Mouse (Mus musculus) naive thymus-derived CD4-positive, alpha-beta T cell, adult 2 months (primary cell): ENCODE results near the gene Itpk1.

Experiments used
- DNase-seq: peaks from one replicate; pipeline ENCODE4 v3.0.0-alpha.2; 2011; ENCODE audit warnings: low read depth

Gene Itpk1

DNA sequence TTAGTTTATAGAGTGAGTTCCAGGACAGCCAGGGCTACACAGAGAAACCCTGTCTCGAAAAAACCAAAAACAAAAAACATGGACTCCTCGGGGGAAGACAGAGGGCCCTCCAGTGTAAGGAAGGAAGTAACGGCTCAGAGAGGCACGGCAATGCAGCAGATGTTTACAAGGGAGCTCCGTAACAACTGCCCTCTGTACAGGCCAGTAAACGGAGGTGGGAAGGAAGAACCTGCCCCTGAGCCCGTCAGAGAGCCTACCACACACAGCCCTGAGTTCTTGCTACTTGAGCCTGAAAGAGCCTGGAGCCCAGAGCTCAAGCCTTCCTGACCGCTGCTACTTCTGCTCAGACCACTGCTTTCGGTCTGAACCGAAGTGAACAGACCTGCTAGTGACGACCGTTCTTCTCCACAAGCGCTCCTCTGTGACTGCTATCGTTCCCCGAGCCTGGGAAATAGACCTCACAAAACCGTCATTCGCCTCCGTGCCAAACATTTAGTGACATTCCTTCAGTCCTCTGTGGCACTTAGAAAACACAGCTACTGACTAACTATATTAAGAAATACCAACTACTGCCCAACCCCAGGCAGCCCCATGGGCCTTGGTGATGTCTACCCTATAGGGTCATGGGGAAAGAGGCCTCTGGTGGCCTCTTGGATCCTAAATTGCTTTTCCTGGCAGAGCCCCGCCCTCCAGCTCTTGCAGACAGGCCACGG is 8.6 kb upstream of the Itpk1 start:
- no peak for DNase-seq

DNA sequence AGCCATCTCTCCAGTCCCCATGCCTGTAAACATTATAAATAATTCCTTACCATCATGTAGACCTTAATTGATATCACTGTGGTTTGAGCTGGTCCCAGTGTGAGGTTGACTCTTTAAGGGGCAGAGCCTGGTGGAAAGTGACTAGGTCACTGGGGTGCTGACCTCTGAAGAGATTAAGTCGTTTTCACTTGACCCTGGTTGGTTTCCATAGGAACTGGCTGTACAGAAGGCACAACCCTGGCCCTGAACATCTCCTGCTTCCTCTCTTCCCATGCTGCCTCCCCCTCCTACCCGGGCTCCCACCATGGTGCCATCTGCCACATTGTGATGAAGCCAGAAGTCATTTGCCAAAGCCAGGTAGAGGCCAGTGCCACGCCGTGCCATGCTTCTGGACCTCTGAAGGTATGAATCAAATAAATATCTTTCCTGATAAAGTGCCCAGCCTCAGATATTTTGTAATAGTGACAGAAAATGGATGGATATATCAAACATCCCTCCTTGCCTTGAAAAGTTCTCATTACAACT is 6.2 kb upstream of the Itpk1 start:
- DNase-seq: no peak

DNA sequence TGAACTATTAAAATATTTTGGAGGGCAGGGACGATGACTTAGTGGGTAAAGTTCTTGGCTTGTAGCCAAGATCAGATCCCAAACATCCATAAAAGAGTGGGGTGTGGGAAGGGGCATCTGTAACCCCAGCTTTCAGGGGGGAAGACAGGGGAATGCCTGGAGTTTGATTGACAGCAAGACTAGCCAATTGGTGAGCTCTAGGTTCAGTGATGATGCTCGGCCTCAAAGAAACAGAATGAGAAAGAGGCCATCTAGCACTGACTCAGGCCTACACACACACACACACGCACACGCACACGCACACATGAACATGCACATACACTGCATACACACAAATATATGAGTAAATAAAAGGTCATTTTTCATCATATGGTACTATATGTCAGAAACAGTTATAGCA is 5.2 kb upstream of the Itpk1 start:
- no peak for DNase-seq

DNA sequence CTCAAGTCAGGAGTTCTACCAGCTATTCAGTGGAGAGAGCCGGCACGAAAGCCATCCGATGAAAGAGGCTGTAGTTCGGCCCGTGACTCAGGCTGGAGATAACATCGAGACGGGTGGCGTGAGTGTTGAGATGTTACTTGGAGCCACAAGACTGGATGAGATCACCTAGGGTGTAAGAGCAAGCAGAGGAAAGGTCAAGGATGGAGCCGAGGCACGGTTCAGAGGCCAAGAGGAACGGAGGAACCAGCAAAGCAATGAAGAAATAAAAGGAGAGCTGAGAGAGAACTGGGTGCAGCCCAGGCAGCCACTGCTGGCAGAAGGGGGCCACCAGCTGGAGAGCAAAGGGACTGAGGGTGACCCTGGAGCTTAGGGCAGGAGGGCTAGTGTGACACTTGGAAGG is 3.5 kb upstream of the Itpk1 start:
- no peak for DNase-seq

DNA sequence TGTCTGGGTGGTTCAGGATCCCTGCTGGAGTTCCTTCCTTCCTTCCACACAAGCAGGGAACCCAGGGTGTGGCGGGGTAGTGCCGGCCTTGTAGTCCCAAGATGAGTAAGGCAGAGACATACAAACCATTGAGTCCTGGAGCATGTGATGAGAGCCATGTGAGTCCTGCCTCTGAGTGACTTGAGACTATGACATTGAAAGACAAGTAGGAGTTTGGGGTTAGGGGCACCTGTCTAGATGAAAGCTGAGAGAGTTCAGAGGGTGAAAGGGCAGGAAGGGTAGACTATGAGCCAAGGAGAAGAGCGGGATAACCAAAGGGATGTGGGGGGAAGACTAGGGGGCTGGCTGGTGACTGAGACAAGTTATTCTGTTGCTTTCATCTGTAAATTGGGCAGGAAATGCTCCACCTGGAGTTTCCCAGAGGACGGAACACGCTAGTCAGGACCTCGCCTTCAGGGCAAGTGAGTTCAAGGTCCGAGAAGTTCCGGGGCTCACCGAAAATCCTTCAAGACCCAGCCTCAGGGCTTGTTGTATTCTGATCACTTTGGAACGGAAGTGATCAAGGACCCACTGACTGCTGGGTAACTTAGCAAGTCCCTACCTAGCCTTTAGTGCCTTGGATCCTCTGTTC is 2.2 kb upstream of the Itpk1 start:
- no peak for DNase-seq

DNA sequence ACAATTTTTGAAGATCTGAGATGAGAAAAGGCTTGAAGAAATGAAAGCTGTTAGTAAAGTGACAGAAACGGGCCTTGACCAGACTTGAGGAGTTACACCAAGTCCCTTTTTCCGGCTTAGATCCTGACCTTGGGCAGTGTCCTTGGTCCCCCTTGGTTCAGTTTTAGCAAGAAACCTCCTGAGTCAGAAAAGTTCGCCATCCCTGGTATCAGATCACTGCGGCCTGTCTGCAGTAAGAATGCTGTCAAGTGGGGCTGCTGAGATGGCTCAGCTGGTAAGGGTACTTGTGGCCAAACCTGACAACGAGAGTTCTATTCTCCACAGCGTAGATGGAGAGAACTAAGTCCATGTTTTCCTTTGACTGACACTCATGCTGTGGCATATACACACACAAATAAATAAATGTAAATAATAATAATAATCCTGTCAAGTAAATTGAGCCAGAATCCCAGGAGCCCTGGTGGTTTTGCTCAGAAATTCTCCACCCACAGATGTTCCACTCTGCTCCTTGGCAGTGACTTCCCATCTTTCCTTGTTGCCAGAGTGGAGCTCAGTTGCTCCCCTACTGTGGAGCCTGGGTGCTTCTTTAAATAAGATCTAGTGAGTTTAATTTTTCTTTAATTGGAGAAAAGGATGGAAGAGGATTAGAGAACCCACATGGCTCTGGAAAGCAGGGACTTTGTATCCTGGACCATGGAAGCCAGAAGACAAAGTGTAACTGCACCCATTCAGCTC is 1.3 kb upstream of the Itpk1 start:
- DNase-seq: no peak

DNA sequence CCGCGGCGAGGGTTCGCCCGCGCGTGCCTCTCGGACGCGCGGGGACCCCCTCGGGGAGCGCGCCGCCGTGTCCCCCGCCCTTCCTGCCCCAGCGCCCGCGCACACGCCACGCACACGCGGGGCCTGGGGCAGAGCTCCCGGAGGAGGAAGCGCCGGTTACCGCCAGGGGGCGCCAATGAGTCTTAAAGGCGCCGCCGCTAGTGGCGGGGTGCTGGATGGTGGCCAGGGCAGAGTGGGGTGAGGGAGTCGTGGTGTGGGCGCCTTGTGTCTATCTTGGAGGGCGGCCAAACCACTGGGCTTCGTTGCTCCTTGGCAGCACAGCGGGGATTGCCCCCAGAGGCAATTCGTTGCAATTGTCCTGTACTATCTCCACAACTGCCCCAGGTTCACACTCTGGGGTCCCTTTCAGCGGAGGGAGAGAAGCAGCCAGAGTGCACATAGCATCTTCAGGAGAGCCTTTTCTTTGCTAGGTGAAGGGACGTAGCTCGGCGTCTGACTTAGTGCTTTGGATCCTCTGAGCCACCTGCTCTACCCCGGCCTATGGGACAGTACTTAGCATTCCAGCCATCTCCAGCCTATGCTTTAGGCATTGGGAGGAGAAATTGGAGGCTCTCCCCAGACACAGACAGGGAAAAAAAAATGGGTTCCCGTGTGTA is 614 bp upstream of the Itpk1 start:
- peak; percentile 95 for DNase-seq

DNA sequence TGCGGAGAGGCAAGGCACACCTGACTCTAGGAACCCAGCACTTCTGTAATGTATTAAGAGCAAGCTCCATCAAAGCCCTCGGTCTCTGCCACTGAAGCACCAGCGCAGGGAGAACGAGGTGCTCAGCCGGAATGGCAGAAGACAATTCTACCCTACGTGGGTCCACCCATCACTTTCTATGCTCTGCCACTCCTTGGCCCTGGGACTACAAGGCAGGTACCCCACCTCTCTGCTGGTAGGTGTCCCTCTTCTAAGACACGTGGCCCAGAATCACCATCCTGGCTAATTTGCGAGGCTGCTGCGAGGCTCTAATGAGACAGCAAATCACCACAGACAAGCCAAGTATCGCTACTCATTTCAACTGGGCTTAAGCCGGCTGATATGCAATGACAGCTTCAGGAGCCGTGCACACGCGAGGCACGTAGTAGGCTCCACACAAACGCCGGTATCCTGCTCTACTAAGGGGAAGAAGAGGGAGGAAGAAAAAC is 765 bp downstream of the Itpk1 start:
- peak; percentile 59 for DNase-seq

DNA sequence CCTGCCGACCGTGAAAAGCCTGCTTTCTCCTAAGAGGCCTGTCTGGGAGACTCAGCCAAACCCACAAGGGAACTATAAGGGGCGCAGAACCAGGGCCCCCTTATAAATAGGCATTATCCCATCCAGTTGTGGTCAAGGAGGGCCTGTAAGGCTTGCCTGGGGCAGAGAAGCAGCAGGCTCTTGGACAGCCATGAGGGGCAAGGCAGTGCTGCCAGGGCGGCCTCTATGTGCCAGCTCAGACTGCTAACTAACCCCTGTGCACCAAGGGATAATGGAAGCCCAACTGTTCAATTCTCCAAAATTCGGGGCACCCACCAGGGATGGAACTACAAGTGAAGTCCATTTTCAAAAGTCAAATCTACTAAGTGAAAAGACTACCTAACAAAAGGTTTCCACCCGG is 1.3 kb downstream of the Itpk1 start:
- no peak for DNase-seq

DNA sequence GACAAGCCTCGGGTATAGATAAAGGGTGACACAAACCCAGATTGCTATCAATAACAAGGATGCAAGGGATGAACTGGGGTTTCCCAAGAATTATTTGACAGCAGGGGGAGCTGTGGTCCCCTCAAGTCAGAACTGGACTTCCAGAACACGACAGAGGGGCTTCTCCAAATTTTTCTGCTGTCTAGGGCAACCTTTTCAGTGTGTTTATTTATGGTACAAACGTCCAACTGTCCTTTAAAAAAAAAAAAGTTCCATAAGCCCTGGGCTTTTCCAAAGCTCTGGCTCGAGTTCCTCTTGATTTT is 1.7 kb downstream of the Itpk1 start:
- no peak for DNase-seq

DNA sequence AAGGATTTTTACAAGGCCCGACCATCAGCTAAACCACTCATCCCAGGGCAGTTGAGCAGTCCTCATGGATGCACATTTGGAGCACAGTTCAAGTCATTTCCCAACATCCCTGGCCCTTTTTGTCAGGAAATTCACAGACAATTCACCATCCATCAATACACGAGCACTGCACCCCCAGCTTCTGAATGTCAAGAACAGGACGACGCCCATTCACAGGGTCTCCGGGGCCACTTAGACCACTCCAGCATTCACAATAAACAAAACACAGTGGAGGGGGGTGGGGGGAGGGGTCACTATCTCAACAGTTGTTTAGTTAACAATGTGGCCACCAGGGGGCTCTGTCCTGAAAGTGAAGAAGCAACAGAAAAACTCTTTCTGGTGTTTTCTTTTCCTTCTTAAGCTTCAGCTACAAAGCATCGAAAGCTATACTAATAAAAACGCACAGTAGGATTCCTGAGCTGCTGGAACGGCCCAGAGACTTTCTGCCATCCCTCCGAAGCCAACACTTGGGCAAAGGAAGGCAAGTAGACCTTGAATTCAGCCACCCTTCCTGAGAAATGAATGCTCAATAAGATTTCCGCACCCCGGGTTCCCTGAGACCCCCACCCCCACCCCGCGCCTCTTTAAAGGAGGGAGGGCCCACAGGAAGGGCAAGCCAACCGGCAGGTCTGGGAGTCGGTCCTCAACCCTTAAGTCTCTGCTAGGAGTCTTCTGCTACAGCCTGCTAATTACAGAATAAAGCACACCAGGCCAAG is 2.2 kb downstream of the Itpk1 start:
- peak; percentile 93 for DNase-seq

DNA sequence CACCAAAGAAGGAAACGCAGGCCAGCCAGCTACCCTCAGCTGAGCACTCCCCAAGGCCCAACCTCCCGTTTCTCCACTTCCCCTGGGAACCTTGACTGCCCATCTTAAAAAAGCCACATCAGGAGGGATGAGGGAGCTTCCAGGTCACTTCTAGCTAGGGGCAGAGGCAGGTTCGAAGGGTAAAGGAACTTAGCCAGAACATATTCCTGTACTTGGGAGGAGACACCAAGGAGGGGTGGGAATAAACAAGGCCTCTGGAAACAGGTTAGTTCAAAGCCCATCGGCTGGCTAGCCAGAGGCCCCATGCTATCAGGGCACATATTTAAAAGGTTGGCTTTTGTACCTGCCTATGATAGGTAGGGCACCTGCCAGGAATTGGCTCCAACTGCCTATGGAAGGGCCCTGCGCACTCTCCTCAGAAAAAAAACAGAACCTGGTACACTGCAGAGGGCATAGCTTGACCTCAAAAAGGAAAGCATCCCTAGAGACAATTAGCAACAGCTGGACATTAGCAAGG is 3.0 kb downstream of the Itpk1 start:
- no peak for DNase-seq

DNA sequence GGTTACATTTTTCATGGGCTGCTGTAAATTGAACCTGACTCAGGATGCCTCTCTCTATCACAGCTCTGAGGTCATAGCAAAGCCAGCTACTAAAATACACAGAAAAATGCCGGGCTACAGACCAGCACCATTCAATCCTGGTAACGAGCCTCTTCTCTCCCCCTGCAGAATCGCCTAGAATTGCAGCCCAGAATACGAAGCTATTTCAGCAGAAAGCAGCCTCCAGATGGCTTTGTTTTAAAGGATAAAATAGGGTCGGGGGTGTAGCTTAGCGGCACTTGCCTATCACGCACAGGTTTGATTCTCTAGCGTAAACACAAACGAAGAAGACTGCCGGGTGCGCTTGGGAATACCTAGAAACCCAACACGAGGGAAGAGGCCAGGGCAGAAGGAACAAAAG is 4.3 kb downstream of the Itpk1 start:
- DNase-seq: no peak

DNA sequence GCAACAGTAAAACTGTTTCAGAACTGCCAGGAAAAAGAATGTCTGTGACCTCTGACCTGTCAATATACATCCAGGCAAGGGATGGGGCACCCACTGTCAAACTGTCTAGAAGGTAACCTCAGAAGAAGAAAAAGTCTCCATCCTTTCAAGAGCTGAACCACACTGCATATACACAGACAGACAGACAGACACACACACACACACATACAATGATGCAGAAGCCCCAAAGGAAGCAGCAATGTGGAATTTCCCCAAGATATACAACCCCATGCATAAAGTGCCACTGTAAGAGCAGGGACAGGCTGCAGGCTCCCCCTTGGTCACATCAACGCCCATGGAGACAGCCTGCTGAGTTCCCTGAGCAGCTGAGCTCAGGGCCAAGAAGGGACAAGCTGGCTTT is 5.6 kb downstream of the Itpk1 start:
- DNase-seq: peak; percentile 57

DNA sequence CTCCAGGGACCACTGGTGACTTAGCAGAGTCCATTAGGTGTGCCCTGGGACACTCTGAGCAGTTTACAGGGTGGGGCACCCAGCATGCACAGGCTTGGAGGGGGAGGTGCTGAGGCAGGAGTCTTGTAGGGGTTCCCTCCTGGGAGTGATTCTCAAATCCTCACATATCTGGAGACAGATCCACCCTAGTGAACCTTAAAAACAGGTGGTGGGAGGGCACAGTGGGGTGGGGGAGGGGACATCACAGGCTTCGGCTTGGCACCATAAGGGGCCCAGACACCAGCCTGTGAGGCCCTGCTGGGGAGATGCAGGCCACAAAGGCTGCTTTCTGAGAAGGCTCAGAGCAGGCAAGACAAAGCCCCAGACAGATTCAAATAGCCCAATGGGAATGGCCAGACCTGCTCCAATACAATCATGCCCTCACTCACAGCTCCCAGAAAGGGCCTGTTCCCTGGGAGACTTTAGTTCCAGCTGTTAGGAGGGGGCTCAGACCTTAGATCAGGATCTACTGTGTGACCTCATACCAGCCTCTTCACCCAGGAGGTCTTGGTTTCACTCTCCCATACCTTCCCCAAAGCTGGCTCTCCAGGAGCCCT is 6.5 kb downstream of the Itpk1 start:
- peak; percentile 31 for DNase-seq

DNA sequence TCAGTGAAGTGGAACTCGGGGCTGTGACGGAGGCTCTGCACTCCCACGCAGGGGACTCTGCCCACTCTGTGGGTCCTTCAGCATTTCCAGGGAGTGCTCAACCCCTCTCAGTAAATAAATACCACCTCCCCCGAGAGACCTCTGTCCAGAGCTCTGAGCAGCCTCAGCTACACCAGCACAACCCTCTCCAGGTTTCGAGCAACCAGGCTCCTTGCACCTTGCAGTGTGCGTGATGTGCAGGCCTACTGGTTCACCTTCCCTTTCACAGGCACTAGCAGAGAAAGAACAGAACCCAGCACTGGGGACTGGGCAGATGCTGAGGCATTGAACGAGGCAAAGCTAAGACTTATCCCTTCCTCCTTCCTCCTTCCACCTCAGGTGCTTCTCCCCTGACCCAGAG is 7.3 kb downstream of the Itpk1 start:
- no peak for DNase-seq

DNA sequence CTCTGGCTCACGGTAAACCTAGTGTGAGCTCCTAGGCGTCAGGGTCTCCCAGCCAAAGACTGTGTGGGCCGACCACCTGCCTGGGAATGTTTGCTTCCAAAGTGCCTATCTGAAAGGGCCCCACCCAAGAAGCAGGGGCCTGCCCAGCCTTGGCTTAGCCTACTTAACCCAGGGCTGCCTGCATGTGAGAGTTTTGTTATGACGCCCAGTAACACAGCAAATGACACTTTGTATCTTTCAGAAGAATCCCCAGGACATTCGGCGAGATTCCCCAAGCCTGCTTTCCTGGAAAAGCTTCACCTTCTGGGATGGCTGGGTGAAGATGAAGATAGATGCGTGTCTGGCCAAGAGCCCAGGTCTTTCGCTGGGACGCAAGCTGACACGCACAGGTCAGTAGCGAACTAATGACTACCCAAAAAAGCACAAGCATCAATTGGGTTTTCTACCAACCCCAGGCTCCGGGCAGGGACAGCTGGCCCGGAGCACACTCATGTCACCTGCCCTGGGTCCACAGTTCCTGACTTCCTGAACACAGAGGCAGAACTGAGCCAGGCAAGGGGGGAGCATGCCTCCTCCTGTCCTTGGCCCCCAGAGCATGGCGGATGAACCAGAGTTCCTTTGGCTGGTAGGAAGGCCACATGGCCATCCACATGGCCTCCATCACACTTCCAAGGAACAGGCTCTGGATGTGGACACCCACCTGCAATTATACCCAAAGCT is 7.9 kb downstream of the Itpk1 start:
- DNase-seq: no peak

DNA sequence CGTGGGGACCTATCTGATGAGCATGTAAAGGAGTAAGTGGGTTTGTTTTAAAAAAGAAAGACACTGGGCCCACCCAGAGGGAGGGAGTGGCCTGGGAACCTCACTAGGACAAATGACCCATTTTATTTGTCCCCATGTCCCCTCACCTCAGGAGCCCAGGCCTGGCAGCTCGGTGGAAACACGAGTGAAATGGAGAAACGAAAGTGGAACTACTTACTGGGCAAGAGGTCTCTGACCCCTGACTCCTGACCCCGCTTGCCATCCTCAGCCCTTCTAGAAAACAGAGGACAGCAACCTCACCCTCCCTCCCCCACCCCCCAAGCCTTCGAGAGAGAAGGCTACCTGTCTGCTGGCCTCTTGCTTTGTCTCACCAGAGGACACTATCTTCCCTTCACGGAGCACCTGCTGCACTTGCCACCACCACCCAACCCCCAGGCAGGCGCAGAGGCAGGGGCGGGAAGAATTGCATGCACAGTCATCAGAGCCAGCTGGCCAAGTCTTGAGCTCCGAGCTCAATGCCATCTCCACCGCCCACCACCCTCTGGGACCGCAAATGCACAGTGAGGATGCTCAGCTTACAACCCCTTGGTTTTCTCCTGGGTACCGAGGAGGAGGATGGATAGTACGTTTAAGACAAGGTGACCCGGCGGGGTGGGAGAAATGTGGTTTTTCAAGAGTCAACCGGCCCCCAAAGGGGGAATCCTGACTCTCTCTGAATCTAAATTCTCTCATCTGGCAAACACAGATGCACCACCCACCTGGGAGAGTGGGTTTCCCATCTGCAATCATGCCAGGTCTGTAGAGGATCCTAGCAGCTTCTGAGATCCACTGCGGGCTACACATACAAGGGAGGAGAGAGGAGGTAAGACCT is 9.1 kb downstream of the Itpk1 start:
- peak; percentile 44 for DNase-seq

DNA sequence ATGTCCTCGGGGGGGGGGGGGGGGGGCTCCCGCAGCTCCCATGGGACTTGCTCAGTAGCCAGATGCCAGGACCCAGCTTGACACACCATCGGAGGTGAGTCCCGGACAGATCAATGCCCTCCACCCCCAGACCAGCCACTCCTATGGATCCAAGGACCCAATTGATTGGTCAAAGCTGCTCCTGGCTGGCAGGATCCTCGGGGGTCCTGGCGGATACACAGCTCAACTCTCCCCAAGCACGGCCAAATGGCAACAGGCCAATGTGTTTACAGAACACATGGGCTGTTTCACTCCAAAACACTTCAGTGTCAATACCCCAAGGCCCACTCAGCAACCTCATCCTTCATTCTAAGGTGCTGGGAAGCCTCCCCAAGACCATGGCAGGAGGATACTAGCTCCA is 13.0 kb downstream of the Itpk1 start:
- DNase-seq: no peak

DNA sequence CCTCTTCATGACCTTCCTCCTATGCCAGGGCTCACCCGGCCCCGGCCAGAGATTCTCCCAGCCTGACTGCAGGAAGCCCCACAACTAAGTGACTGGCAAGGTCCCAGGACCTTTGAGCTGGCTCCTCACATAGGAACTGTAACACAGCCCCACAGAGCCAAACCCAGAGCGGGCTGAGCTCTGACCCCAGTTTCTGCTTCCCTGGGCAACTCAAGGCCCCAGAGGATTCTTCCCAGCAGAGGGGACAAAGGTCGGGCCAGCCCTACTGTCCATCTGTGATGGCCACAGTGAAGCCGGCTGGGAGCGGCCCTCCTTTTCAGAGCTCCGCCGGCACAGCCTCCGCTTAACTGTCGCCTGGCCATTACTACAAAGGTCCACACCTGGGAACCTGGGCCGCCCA is 13.6 kb downstream of the Itpk1 start:
- no peak for DNase-seq
